Mouse (Mus musculus) natural killer cell, adult 2 months (primary cell): ENCODE data around the gene Samd3.

Experiments used
- DNase-seq, 2 experiments: peaks; one replicate each; pipeline ENCODE4 v3.0.0; 2022; ENCODE audit warnings: low spot score in 2 of 2

The Samd3 gene

DNA sequence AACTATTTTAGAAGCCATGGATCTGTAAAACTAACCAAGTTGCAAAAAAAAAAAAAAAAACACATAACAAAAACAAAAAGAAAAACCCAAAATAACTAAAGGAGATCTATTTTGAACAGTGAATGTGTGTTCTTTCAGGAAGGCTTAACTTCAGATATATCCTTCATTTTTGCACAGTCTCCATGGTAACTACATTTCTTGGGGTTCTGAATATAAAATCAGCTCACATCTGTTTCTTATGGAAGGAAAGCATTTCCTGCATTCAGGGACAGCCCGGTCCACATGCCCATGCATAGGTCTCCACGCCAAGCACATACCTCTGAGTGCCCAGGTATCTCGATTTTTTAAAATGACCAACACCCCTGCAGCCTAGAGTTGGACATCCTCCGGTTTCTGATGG lies 72.8 kb downstream of the Samd3 start:
- DNase-seq = no peak

DNA sequence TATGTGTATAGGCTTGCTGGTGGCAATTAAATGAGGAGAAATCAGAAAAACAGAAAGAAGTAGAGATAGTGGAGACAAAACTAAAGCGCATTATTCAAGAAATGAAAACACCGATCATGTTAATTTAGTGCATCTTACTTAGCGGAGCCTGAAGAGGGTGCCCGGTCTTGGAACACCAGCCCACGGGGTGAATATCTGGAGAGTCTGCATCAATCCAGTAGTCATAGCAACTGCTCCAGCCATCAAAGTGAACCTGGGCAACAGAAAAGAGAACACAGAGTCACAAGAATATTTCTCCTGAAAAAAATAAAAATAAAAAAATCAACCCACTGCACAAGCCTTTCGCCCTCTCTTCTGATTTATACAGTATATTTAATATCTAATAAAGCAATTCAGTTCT lies 74.0 kb downstream of the Samd3 start:
- DNase-seq = no peak

DNA sequence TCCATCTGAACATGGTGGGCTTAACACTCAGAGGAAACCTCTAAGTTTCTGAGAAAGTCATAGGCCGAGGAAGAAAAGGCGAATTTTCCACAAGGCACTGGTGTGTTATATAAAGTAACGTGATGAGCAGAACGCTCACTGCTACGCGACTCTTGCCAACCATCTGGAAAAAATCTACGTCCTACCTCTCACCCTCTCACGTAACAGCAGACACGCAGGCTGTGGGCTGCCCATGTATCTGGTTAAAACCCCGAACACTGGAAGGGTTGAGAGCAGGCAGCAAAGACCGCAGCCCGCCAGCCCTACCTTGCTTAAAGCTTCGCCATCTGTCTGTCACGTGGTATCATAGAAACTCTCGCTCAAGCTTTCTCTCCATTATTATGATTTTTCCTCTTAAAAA lies 84.8 kb downstream of the Samd3 start:
- no peak for DNase-seq

DNA sequence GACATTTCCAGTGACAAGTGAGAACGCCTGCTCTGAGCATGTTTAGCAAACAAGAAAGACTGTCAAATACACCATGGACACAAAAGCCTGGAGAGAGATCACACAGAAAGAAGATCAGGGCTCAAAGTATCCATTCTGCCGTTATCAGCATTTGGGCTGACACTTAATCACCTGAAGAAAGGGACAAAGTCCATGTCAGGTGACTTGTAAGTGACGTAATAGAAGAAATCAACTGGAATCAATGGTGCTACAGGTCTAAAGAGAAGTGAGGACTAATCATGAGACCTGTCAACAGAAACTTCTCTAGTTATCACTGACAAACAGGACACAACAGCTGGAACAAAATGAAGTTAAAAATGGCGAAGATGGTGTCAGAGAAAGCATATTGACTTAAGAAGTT lies 91.2 kb downstream of the Samd3 start:
- DNase-seq = no peak
